Mouse (Mus musculus): ENCODE results near the gene 4930442H23Rik. TPM values are rescaled to one million over a fixed set of nuclear protein-coding genes. Genes with fewer than 3 reads are reported as not detected.
A peak's percentile ranks its signal among the peaks of the same experiment; 100 is the strongest.
"Not testable (repeated sequence)": the region's sequence is repeated elsewhere in the genome, so short reads cannot be mapped to it uniquely, and the experiment has no call there.

The 4930442H23Rik gene
- polyA plus RNA-seq, 1 experiment from 2014 or later: not detected

DNA sequence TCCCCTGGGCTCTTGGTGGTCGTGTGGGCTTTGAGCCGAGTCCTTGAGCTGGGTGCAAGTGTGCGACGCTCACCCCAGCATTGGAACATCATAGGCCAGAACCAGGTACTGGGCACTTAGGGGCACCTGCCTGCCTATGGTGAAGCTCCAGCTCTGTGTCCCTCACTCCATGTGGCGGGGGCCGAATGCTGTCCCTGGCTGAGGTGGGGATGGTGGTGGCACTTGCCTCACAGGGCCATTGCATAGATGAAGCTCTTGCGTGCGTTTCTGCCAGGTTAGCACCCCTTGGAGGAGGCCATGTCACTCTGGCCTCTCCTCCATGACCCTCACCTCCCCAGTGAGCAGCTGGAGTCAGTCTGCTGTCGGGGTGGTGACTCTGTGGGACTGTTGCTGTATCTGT lies 3.5 kb upstream of the 4930442H23Rik start:
- Histone ChIP-seq H3K4me1 (replicated peaks) (peaks cover 44% of the 10 kb centered on the region), H3K27me3 (no peaks in the 10 kb centered on the region), H3K36me3 (peaks cover 43% of the 10 kb centered on the region), H3K27ac (no peak overlapping the region), H3K4me2 (no peak overlapping the region), H3K9me3 (replicated peaks) (no peaks in the 10 kb centered on the region), H3K4me3 (no peak overlapping the region), H3K9ac (no peak overlapping the region)
- WGBS: 92% methylated on average over 9 of the region's 9 CpGs
- ATAC-seq (replicated peaks; ENCODE audit: insufficient number of reproducible peaks, insufficient read depth, low FRiP score, low read depth): no peak

DNA sequence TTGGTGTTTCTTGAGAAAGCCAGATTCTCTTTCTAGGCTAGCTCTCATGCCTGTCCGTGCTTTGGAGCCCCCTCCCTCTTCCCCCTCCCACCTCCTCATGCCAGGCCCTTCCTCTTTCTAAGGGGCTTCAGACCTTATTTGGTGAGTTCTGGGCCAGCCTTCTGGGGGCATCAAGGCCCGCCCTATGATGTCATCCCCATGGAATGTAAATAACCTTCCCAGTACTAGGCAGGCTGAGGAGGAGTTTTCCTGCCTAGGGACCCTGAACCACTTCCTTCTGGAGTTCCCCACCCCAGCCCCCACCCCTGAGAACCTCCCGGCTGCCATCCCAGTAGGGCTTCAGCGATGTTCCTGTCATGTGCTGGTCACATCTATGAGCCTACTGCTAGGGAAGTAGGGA lies 1.1 kb upstream of the 4930442H23Rik start:
- Histone ChIP-seq H3K4me1 (replicated peaks) (peaks cover 45% of the 10 kb centered on the region), H3K36me3 (peaks cover 55% of the 10 kb centered on the region), H3K9me3 (replicated peaks) (no peaks in the 10 kb centered on the region), H3K27ac (peak overlapping the region; percentile 95), H3K9ac (no peak overlapping the region), H3K4me2 (peak overlapping the region; percentile 73; the same call in 1 of the 2 replicates), H3K27me3 (no peaks in the 10 kb centered on the region), H3K4me3 (0 out of 2 replicates have a peak overlapping the region, but pooled peaks have one; percentile 74)
- peak; percentile 16; the same call in 1 of the 2 replicates for ATAC-seq (replicated peaks; ENCODE audit: insufficient number of reproducible peaks, insufficient read depth, low FRiP score, low read depth)
- 9% methylated on average over 4 of the region's 4 CpGs for WGBS

GRCm38 (mm10) chr10:81182336-81183333 lies 1.0 kb downstream of the 4930442H23Rik start, which contains the start of gene Dapk3:
Dapk3 (plus strand) TSS chr10:81183005.
- 6% methylated on average over 53 of the region's 53 CpGs for WGBS
- H3K4me2 ChIP-seq: peak within 1 kb of the TSS; percentile 73
- ATAC-seq (replicated peaks; ENCODE audit: insufficient number of reproducible peaks, insufficient read depth, low FRiP score, low read depth): peak; percentile 89

GRCm38 (mm10) chr10:81181860-81182259 lies 1.8 kb downstream of the 4930442H23Rik start:
- H3K4me1 ChIP-seq (replicated peaks): peaks cover 69% of the 10 kb centered on the region
- peak overlapping the region; percentile 95 for H3K27ac ChIP-seq
- H3K9me3 ChIP-seq (replicated peaks); H3K27me3 ChIP-seq; H3K4me3 ChIP-seq; H3K9ac ChIP-seq; ATAC-seq (replicated peaks; ENCODE audit: insufficient number of reproducible peaks, insufficient read depth, low FRiP score, low read depth); H3K4me2 ChIP-seq: not testable (repeated sequence)
- H3K36me3 ChIP-seq: peaks cover 68% of the 10 kb centered on the region
- WGBS: 74% methylated on average over 12 of the region's 12 CpGs

More at GRCm38 (mm10) chr10:81182336-81183333, 1.0 kb downstream of the 4930442H23Rik start, which contains the start of gene Dapk3:
- Histone ChIP-seq H3K4me1 (replicated peaks) (peaks cover 66% of the 10 kb centered on the region), H3K4me3 (peak within 1 kb of the TSS; percentile 74), H3K27me3 (no peaks in the 10 kb centered on the region), H3K9me3 (replicated peaks) (no peaks in the 10 kb centered on the region), H3K27ac (peak within 1 kb of the TSS; percentile 95), H3K36me3 (peaks cover 68% of the 10 kb centered on the region), H3K9ac (peak within 1 kb of the TSS; percentile 78)

DNA sequence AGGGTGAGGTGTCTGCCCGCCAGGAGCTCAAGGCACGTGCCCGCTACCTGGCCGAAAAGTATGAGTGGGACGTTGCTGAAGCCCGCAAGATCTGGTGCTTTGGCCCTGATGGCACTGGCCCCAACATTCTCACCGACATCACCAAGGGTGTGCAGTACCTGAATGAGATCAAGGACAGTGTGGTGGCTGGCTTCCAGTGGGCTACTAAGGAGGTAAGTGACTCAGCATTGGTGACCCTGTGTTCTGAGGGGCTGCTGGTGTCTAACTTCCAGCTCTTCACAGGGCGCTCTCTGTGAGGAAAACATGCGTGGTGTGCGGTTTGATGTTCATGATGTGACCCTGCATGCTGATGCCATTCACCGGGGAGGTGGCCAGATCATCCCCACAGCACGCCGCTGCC lies 2.7 kb downstream of the 4930442H23Rik start:
- 92% methylated on average over 13 of the region's 13 CpGs for WGBS

GRCm38 (mm10) chr10:81179451-81180342 lies 4.0 kb downstream of the 4930442H23Rik start:
- no peak overlapping the region for H3K4me3 ChIP-seq
- H3K9ac ChIP-seq: 0 out of 2 replicates have a peak overlapping the region, but pooled peaks have one; percentile 11
- peaks cover 57% of the 10 kb centered on the region for H3K36me3 ChIP-seq
- H3K9me3 ChIP-seq (replicated peaks): no peaks in the 10 kb centered on the region
- no peak for ATAC-seq (replicated peaks; ENCODE audit: insufficient number of reproducible peaks, insufficient read depth, low FRiP score, low read depth)
- no peaks in the 10 kb centered on the region for H3K27me3 ChIP-seq
- peak overlapping the region; percentile 16; the same call in 1 of the 2 replicates for H3K27ac ChIP-seq
- no peak overlapping the region for H3K4me2 ChIP-seq
- 89% methylated on average over 32 of the region's 32 CpGs for WGBS
- peaks cover 75% of the 10 kb centered on the region for H3K4me1 ChIP-seq (replicated peaks)

More for the DNA sequence above, 2.7 kb downstream of the 4930442H23Rik start:
- H3K4me1 ChIP-seq (replicated peaks): peaks cover 70% of the 10 kb centered on the region
- 0 out of 2 replicates have a peak overlapping the region, but pooled peaks have one; percentile 16 for H3K27ac ChIP-seq
- peaks cover 62% of the 10 kb centered on the region for H3K36me3 ChIP-seq
- H3K9ac ChIP-seq: no peak overlapping the region
- H3K4me3 ChIP-seq: no peak overlapping the region
- no peak overlapping the region for H3K4me2 ChIP-seq
- no peaks in the 10 kb centered on the region for H3K9me3 ChIP-seq (replicated peaks)
- ATAC-seq (replicated peaks; ENCODE audit: insufficient number of reproducible peaks, insufficient read depth, low FRiP score, low read depth): no peak
- no peaks in the 10 kb centered on the region for H3K27me3 ChIP-seq

DNA sequence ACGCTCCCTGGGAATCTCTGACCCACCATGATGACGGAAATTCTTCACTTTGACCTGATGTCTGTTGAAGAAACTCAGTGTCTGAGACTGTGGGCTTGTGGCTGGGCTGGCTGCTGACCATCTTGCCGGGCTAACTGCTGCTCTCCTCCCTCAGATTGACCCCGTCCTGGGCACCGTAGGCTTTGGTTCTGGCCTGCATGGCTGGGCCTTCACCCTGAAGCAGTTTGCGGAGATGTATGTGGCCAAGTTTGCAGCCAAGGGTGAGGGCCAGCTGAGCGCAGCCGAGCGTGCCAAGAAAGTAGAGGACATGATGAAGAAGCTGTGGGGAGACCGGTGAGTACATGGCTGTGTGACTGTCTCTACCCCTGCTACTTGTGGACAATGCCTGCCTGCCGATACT lies 4.7 kb downstream of the 4930442H23Rik start:
- Histone ChIP-seq H3K4me1 (replicated peaks) (peaks cover 75% of the 10 kb centered on the region), H3K27me3 (no peaks in the 10 kb centered on the region), H3K9ac (no peak overlapping the region), H3K4me3 (peak overlapping the region; percentile 95; the same call in 1 of the 2 replicates), H3K4me2 (no peak overlapping the region), H3K27ac (peak overlapping the region; percentile 14; the same call in 1 of the 2 replicates), H3K36me3 (peaks cover 52% of the 10 kb centered on the region), H3K9me3 (replicated peaks) (no peaks in the 10 kb centered on the region)
- no peak for ATAC-seq (replicated peaks; ENCODE audit: insufficient number of reproducible peaks, insufficient read depth, low FRiP score, low read depth)
- 90% methylated on average over 11 of the region's 11 CpGs for WGBS

- H3K27me3 ChIP-seq: no peaks in the 10 kb centered on the region
- H3K4me2 ChIP-seq: peak overlapping the region; percentile 84
- H3K9me3 ChIP-seq (replicated peaks): no peaks in the 10 kb centered on the region
- peaks cover 50% of the 10 kb centered on the region for H3K36me3 ChIP-seq
- H3K4me3 ChIP-seq: peak overlapping the region; percentile 95
- WGBS: 52% methylated on average over 14 of the region's 14 CpGs
- H3K27ac ChIP-seq: peak overlapping the region; percentile 91
- peaks cover 77% of the 10 kb centered on the region for H3K4me1 ChIP-seq (replicated peaks)
- no peak for ATAC-seq (replicated peaks; ENCODE audit: insufficient number of reproducible peaks, insufficient read depth, low FRiP score, low read depth)
- peak overlapping the region; percentile 97 for H3K9ac ChIP-seq
Observed at GRCm38 (mm10) chr10:81177958-81178712, 5.5 kb downstream of the 4930442H23Rik start.

GRCm38 (mm10) chr10:81177491-81177925 lies 6.1 kb downstream of the 4930442H23Rik start:
- peak overlapping the region; percentile 91 for H3K27ac ChIP-seq
- peaks cover 81% of the 10 kb centered on the region for H3K4me1 ChIP-seq (replicated peaks)
- ATAC-seq (replicated peaks; ENCODE audit: insufficient number of reproducible peaks, insufficient read depth, low FRiP score, low read depth): no peak
- H3K4me3 ChIP-seq: peak overlapping the region; percentile 95
- no peaks in the 10 kb centered on the region for H3K9me3 ChIP-seq (replicated peaks)
- 6% methylated on average over 16 of the region's 16 CpGs for WGBS
- peaks cover 50% of the 10 kb centered on the region for H3K36me3 ChIP-seq
- H3K27me3 ChIP-seq: no peaks in the 10 kb centered on the region
- H3K4me2 ChIP-seq: peak overlapping the region; percentile 84
- peak overlapping the region; percentile 97 for H3K9ac ChIP-seq

Data from heart, embryonic 15.5 days (tissue).